Mouse (Mus musculus): ENCODE measurements around the gene Ralgps1. TPM values are rescaled to one million over a fixed set of nuclear protein-coding genes. Genes with fewer than 3 reads are reported as not detected.
A peak's percentile ranks its signal among the peaks of the same experiment; 100 is the strongest.

Gene Ralgps1
- 10 to 100 TPM; 56.8 to 59.2 TPM for total RNA-seq (2021)

- peak; percentile 99 for DNase-seq (ENCODE audit: low spot score in 2 of 2)
- intact Hi-C loops (cut with DNase I), result no loop called here
Measured at GRCm38 (mm10) chr2:33370777-33371647, at the start of gene Ralgps1. Ralgps1 (minus strand) TSS chr2:33371486.

- DNase-seq (ENCODE audit: low spot score in 2 of 2), result no peak
- intact Hi-C loops (cut with DNase I), result no loop called here
Measured at GRCm38 (mm10) chr2:33417454-33417853, 46.2 kb upstream of the Ralgps1 start.

DNA sequence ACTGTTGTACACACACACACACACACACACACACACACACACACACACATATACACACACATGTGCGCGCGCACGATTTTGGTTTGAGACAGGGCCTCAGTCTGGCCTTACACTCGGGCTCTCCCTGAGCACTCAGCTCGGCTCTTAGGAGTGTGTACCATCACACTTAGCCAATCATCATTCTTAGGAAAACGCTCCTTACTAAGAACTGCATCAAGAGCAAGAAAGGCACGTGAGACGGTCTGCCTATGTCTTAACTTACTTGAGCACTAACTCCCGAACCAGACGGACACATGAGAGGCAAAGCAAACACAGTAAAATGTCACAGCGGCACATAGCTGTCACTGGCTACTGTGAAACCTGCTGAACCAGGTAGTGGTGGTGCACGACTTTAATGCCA lies 42.7 kb upstream of the Ralgps1 start:
- no peak for DNase-seq (ENCODE audit: low spot score in 2 of 2)
- intact Hi-C loops (cut with DNase I), result no loop called here

GRCm38 (mm10) chr2:33412111-33412510 lies 40.8 kb upstream of the Ralgps1 start:
- DNase-seq (ENCODE audit: low spot score in 2 of 2), result no peak
- intact Hi-C loops (cut with DNase I), result no loop called here

GRCm38 (mm10) chr2:33403511-33404003 lies 32.3 kb upstream of the Ralgps1 start:
- no peak for DNase-seq (ENCODE audit: low spot score in 2 of 2)
- intact Hi-C loops (cut with DNase I), result loop anchor here (2.0 to 5.0 kb wide), 2 partner anchors 36 to 247 kb away; no protein-coding TSS in a partner anchor

DNA sequence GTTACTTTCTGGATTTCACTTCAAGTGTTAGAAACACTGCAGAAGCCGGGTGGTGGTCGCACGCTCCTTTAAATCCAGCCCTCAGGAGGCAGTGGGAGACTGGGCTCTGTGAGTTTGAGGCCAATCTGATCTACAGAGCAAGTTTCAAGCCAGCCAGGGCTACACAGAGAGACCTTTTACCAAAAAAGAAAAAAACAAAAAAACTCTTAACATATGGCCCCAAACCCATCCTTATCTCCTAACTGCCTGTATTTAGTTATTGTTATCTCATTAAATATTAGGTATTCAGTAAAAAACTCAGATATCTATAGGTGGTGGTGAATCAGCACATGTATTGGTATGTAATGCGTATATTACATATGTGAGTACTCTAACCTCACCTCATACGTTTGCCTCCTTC lies 31.4 kb upstream of the Ralgps1 start:
- intact Hi-C loops (cut with DNase I), result loop anchor here (1.0 to 5.0 kb wide), 3 partner anchors 35 to 246 kb away; no protein-coding TSS in a partner anchor

GRCm38 (mm10) chr2:33402236-33402635 lies 30.9 kb upstream of the Ralgps1 start:
- intact Hi-C loops (cut with DNase I), result loop anchor here (1.0 to 5.0 kb wide), 3 partner anchors 35 to 245 kb away; no protein-coding TSS in a partner anchor

More for the DNA sequence above, 31.4 kb upstream of the Ralgps1 start:
- DNase-seq (ENCODE audit: low spot score in 2 of 2), result no peak

GRCm38 (mm10) chr2:33401217-33401616 lies 29.9 kb upstream of the Ralgps1 start:
- intact Hi-C loops (cut with DNase I), result loop anchor here (5.0 kb wide), 1 partner anchor 34 kb away; no protein-coding TSS in a partner anchor
- no peak for DNase-seq (ENCODE audit: low spot score in 2 of 2)

More at GRCm38 (mm10) chr2:33402236-33402635, 30.9 kb upstream of the Ralgps1 start:
- DNase-seq (ENCODE audit: low spot score in 2 of 2), result peak; percentile 77 to 87

- DNase-seq (ENCODE audit: low spot score in 2 of 2), result no peak
- intact Hi-C loops (cut with DNase I), result loop anchor here (5.0 kb wide), 1 partner anchor 33 kb away; no protein-coding TSS in a partner anchor
Measured at GRCm38 (mm10) chr2:33400541-33400940, 29.3 kb upstream of the Ralgps1 start.

GRCm38 (mm10) chr2:33399091-33399490 lies 27.8 kb upstream of the Ralgps1 start:
- intact Hi-C loops (cut with DNase I), result no loop called here
- DNase-seq (ENCODE audit: low spot score in 2 of 2), result no peak

GRCm38 (mm10) chr2:33397036-33397435 lies 25.8 kb upstream of the Ralgps1 start:
- DNase-seq (ENCODE audit: low spot score in 2 of 2), result no peak
- intact Hi-C loops (cut with DNase I), result no loop called here

- intact Hi-C loops (cut with DNase I), result no loop called here
- no peak for DNase-seq (ENCODE audit: low spot score in 2 of 2)
Measured at GRCm38 (mm10) chr2:33395053-33395452, 23.8 kb upstream of the Ralgps1 start.

GRCm38 (mm10) chr2:33393951-33394635 lies 22.8 kb upstream of the Ralgps1 start:
- DNase-seq (ENCODE audit: low spot score in 2 of 2), result peak; percentile 31 to 57
- intact Hi-C loops (cut with DNase I), result no loop called here

DNA sequence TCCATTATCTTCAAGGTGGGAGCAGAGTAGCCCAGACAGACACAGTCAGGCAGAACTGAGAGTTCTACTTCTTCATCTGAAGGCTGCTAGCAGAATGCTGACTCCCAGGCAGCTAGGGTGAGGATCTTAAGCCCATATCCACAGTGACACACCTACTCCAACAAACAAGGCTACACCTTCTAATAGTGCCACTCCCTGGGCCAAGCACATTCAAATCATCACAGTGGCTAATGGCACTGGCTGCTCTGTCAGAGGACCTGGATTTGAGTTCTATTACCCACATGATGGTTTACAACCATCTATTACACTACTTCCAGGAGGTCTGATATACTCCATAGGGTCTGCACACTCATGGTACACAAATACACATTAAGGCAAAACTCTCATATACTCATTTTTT lies 21.7 kb upstream of the Ralgps1 start:
- no peak for DNase-seq (ENCODE audit: low spot score in 2 of 2)
- intact Hi-C loops (cut with DNase I), result no loop called here

GRCm38 (mm10) chr2:33371648-33372408 lies 542 bp upstream of the Ralgps1 start:
- peak in 1 of 2 experiments; percentile 62 for DNase-seq (ENCODE audit: low spot score in 2 of 2)
- intact Hi-C loops (cut with DNase I), result no loop called here

- intact Hi-C loops (cut with DNase I), result no loop called here
- no peak for DNase-seq (ENCODE audit: low spot score in 2 of 2)
Measured at GRCm38 (mm10) chr2:33370276-33370776, 960 bp downstream of the Ralgps1 start.

- no peak for DNase-seq (ENCODE audit: low spot score in 2 of 2)
- intact Hi-C loops (cut with DNase I), result loop anchor here (5.0 kb wide), 1 partner anchor 33 kb away; no protein-coding TSS in a partner anchor
Measured at GRCm38 (mm10) chr2:33369453-33369852, 1.8 kb downstream of the Ralgps1 start.

DNA sequence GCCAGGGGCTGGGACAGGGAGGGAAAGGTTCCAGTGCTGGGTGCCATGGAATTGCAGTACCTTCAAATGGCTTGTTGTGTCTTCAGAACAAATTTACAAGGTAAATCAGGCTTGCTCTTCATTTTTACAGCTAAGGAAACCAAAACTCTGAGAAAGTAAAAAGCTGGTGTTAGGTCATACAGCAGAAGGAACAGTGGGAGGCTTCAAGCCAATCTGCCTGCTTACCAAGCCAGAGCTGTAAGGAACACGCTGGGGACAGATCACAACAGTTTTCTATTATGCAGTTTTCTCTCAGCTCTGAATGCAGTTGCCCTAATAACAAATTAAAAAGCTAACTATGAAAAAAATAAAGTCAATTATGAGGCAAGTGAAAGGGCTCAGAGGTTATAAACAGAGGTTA lies 2.8 kb downstream of the Ralgps1 start:
- intact Hi-C loops (cut with DNase I), result loop anchor here (5.0 kb wide), 1 partner anchor 34 kb away; no protein-coding TSS in a partner anchor
- DNase-seq (ENCODE audit: low spot score in 2 of 2), result no peak

All from left cerebral cortex, postnatal 25 days (tissue).